Mouse (Mus musculus) embryonic facial prominence, embryonic 14.5 days (tissue): ENCODE results near the gene Dok1. TPM values are rescaled to one million over a fixed set of nuclear protein-coding genes. Genes with fewer than 3 reads are reported as not detected.

Experiments
- ATAC-seq: fragments of 200-750 bp; cut with Nextera tagmentation; 2 replicates; pipeline ENCODE4 v1.8.0; 2017; ENCODE audit warnings: low read depth, moderate number of reproducible peaks, moderate TSS enrichment
- DNase-seq: peaks from one replicate; pipeline ENCODE4 v3.0.0-alpha.2; 2015; ENCODE audit warnings: low spot score
- H3K27ac ChIP-seq: fragments of 300-500 bp; sonication (generic); replicated peaks from 2 replicates; pipeline ENCODE4 v1.5.1; 2014; ENCODE audit warnings: low read depth, mild to moderate bottlenecking, low read length, moderate library complexity
- H3K27me3 ChIP-seq: fragments of 300-500 bp; sonication (generic); replicated peaks from 2 replicates; pipeline ENCODE4 v1.6.1; 2014; ENCODE audit warnings: low read length; ENCODE audit not compliant: control insufficient read depth, insufficient read depth
- H3K36me3 ChIP-seq: fragments of 300-500 bp; sonication (generic); 2 replicates; pipeline ENCODE4 v1.6.1; 2014; ENCODE audit warnings: low read length, mixed read lengths; ENCODE audit not compliant: control insufficient read depth, insufficient read depth
- H3K4me1 ChIP-seq: fragments of 300-500 bp; sonication (generic); 2 replicates; pipeline ENCODE4 v1.6.1; 2014; ENCODE audit warnings: antibody characterized with exemption, low read length; ENCODE audit not compliant: control insufficient read depth, insufficient read depth
- H3K4me2 ChIP-seq: fragments of 300-500 bp; sonication (generic); 2 replicates; pipeline ENCODE4 v1.6.1; 2014; ENCODE audit warnings: low read depth, mild to moderate bottlenecking, low read length, moderate library complexity, mixed read lengths
- H3K4me3 ChIP-seq: fragments of 300-500 bp; sonication (generic); 2 replicates; pipeline ENCODE4 v1.5.1; 2014; ENCODE audit warnings: low read depth, mild to moderate bottlenecking, low read length
- H3K9ac ChIP-seq: fragments of 300-500 bp; sonication (generic); 2 replicates; pipeline ENCODE4 v1.6.1; 2014; ENCODE audit warnings: low read depth, mild to moderate bottlenecking, low read length, moderate library complexity, mixed read lengths
- H3K9me3 ChIP-seq: fragments of 300-500 bp; sonication (generic); 2 replicates; pipeline ENCODE4 v1.6.1; 2016; ENCODE audit warnings: low read length; ENCODE audit not compliant: control insufficient read depth
- WGBS: fragments of 180-500 bp; shearing (Covaris S2); extraction: QIAGEN DNeasy Blood & Tissue Kit; methylation state at CpG from one replicate; pipeline ENCODE4 v1.1.7; 2014; 5-methylcytosine and 5-hydroxymethylcytosine counted together
- polyA plus RNA-seq: library from polyadenylated mRNA; unstranded; fragments of >200 nt; fragmentation: Nextera tagmentation; extraction: Ambion mirVana; gene quantifications from 2 replicates; pipeline ENCODE4 v1.2.1, GENCODE M21; 2014

Gene Dok1
- polyA plus RNA-seq, 1 experiment from 2014 or later: 6.7 TPM

DNA sequence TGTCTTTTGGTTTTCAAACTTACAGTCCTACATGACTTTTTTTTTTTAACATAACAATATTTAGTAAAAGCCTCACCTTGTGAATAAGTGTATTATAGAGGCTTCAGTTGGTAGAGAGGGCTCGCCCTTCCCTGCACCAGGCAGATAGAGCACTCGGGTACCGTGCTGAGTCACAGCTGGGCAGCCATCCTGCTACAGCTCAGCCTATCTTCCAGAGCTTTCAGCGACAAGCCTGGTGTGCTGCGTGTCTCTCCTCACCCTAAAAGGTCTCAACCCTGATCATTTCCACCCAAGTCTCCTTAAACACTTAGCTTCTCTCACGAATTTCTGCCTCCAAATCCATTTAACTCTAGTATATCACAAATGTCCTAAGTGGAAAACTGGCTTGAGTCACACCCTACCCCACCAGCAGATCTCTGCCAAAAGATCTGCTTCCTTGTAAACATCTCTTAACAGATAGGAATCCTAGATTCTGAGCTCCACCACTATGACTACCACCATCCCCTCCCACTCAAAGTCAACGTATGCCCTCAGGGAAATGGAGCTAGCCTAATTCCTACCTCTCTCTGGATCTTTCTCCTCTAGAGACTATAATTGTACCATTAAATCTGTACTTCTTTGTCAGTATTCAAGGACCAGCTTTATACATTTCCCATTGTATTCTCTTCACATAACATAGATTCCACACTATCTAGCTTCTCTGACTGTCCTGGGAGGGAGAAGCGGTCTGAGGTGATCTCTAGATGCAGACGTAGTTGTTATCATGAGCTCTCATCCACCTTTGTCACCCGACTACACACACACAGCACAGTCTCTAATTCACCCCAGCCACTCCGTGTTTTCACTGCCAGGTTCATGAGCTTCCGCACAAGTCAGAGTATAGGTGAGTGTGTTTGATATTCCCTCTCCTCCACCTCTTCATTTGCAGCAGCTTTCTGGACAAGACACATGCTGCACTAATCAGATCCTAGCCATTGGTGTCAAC lies 18.5 kb downstream of the Dok1 start:
- H3K9ac ChIP-seq: no peak overlapping the region
- DNase-seq (no peak), ATAC-seq (no peak)
- no peak overlapping the region for H3K27ac ChIP-seq
- WGBS: 69% methylated on average over 12 of the region's 12 CpGs
- no peak overlapping the region for H3K4me2 ChIP-seq
- no peaks in the 10 kb centered on the region for H3K9me3 ChIP-seq
- no peaks in the 10 kb centered on the region for H3K4me1 ChIP-seq
- no peak overlapping the region for H3K4me3 ChIP-seq
- no peaks in the 10 kb centered on the region for H3K27me3 ChIP-seq
- no peaks in the 10 kb centered on the region for H3K36me3 ChIP-seq

- no peaks in the 10 kb centered on the region for H3K9me3 ChIP-seq
- H3K4me1 ChIP-seq: no peaks in the 10 kb centered on the region
- H3K27me3 ChIP-seq: no peaks in the 10 kb centered on the region
- no peak for ATAC-seq
- H3K4me2 ChIP-seq: no peak overlapping the region
- H3K27ac ChIP-seq: no peak overlapping the region
- H3K36me3 ChIP-seq: no peaks in the 10 kb centered on the region
- WGBS: 65% methylated on average over 5 of the region's 5 CpGs
- no peak for DNase-seq
- no peak overlapping the region for H3K9ac ChIP-seq
- H3K4me3 ChIP-seq: no peak overlapping the region
Measured at GRCm38 (mm10) chr6:83013444-83013843, 19.8 kb downstream of the Dok1 start.

DNA sequence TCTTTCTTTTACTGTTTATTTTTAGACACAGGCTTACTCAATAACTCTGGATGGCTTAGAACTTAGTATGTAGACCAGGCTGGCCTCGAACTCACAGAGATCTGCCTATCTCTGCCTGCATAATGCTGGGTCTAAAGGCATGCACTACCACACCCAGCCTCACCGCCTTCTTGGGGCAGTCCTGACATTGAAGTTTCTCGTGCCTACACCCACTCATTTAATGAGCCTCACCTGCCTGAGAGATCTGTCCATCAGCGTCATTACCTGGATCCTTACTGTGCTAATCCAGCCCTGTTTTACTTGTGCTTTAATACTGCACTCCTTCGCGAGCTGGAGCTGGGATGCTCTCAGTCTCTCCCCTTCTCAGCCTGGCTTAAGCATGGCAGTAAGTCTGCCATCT lies 21.5 kb downstream of the Dok1 start:
- Histone ChIP-seq H3K9ac (no peak overlapping the region), H3K9me3 (no peaks in the 10 kb centered on the region), H3K4me1 (no peaks in the 10 kb centered on the region), H3K4me3 (no peak overlapping the region), H3K27me3 (no peaks in the 10 kb centered on the region), H3K4me2 (no peak overlapping the region), H3K36me3 (no peaks in the 10 kb centered on the region), H3K27ac (no peak overlapping the region)
- DNase-seq (no peak), ATAC-seq (no peak)
- 70% methylated on average over 6 of the region's 6 CpGs for WGBS

- Histone ChIP-seq H3K4me1 (no peaks in the 10 kb centered on the region), H3K9ac (no peak overlapping the region), H3K27ac (no peak overlapping the region), H3K4me3 (no peak overlapping the region), H3K36me3 (no peaks in the 10 kb centered on the region), H3K9me3 (no peaks in the 10 kb centered on the region), H3K27me3 (no peaks in the 10 kb centered on the region), H3K4me2 (no peak overlapping the region)
- 80% methylated on average over 7 of the region's 7 CpGs for WGBS
- no peak for ATAC-seq
- no peak for DNase-seq
Measured at GRCm38 (mm10) chr6:83011255-83011654, 22.0 kb downstream of the Dok1 start.

DNA sequence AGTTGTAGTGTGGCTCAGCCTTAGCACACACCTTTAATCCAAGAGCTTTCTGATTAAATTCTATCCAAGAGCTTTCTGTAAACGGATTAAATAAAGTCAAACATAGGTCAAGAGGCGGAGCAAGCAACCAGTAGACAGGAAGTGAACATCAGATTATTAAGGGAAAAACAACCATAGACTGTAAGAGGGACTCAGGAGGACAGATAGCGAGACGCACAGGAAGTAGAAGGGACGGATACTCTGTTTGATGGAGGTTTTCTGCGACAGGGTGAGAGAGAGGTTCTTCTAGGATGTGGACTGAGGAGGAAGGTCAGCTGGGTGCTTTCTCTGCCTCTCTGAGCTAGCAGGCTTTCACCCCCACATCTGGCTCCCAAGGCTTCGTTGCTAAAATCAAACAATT lies 23.3 kb downstream of the Dok1 start:
- no peaks in the 10 kb centered on the region for H3K27me3 ChIP-seq
- WGBS: 56% methylated on average over 7 of the region's 7 CpGs
- ATAC-seq: no peak
- H3K9ac ChIP-seq: no peak overlapping the region
- H3K4me2 ChIP-seq: no peak overlapping the region
- H3K27ac ChIP-seq: no peak overlapping the region
- H3K9me3 ChIP-seq: no peaks in the 10 kb centered on the region
- DNase-seq: no peak
- 0 out of 2 replicates have a peak, but pooled peaks cover under 1% of the 10 kb centered on the region for H3K4me1 ChIP-seq
- no peaks in the 10 kb centered on the region for H3K36me3 ChIP-seq
- no peak overlapping the region for H3K4me3 ChIP-seq

DNA sequence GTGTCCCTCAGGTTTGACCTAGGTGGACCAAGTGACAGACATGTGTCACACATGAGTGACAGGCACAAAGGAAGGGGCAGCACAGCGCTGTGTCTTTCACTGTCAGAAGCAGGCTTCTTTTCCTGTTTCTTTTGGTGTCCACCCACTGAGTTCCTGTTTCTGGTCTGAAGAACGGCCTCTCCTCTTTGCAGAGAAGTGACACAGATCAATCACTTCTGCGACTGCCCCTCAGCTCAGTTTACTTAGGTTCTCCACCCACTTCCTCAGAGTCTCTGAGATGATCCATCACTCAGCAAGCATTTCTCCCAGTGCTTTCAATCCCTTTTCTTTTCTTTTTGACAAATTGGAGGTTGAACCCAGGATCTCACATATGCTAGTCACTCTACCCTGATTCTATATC lies 24.6 kb downstream of the Dok1 start:
- no peaks in the 10 kb centered on the region for H3K27me3 ChIP-seq
- no peaks in the 10 kb centered on the region for H3K36me3 ChIP-seq
- 40% methylated on average over 3 of the region's 3 CpGs for WGBS
- H3K4me3 ChIP-seq: no peak overlapping the region
- no peaks in the 10 kb centered on the region for H3K9me3 ChIP-seq
- H3K9ac ChIP-seq: no peak overlapping the region
- DNase-seq (no peak), ATAC-seq (no peak)
- 0 out of 2 replicates have a peak, but pooled peaks cover 7% of the 10 kb centered on the region for H3K4me1 ChIP-seq
- no peak overlapping the region for H3K4me2 ChIP-seq
- no peak overlapping the region for H3K27ac ChIP-seq

GRCm38 (mm10) chr6:83006114-83006513 lies 27.2 kb downstream of the Dok1 start:
- Histone ChIP-seq H3K4me2 (no peak overlapping the region), H3K9ac (no peak overlapping the region), H3K27ac (no peak overlapping the region), H3K4me1 (0 out of 2 replicates have a peak, but pooled peaks cover 7% of the 10 kb centered on the region), H3K9me3 (no peaks in the 10 kb centered on the region), H3K27me3 (no peaks in the 10 kb centered on the region), H3K36me3 (no peaks in the 10 kb centered on the region), H3K4me3 (no peak overlapping the region)
- DNase-seq (no peak), ATAC-seq (no peak)
- 78% methylated on average over 6 of the region's 6 CpGs for WGBS

GRCm38 (mm10) chr6:83005444-83006011 lies 27.7 kb downstream of the Dok1 start:
- H3K4me1 ChIP-seq: 0 out of 2 replicates have a peak, but pooled peaks cover 7% of the 10 kb centered on the region
- no peak overlapping the region for H3K4me3 ChIP-seq
- no peak overlapping the region for H3K4me2 ChIP-seq
- no peaks in the 10 kb centered on the region for H3K27me3 ChIP-seq
- H3K9me3 ChIP-seq: no peaks in the 10 kb centered on the region
- DNase-seq: no peak
- H3K36me3 ChIP-seq: no peaks in the 10 kb centered on the region
- H3K27ac ChIP-seq: no peak overlapping the region
- H3K9ac ChIP-seq: no peak overlapping the region
- 77% methylated on average over 10 of the region's 10 CpGs for WGBS
- no peak for ATAC-seq
